Mouse (Mus musculus): ENCODE data around the gene Gzmb. TPM values are rescaled to one million over a fixed set of nuclear protein-coding genes. Genes with fewer than 3 reads are reported as not detected.
"Not testable (repeated sequence)": the region's sequence is repeated elsewhere in the genome, so short reads cannot be mapped to it uniquely, and the experiment has no call there.

The Gzmb gene
- not detected in 2 replicates for polyA plus RNA-seq (2016; fragmentation: Nextera tagmentation; extraction: Ambion mirVana)

GRCm38 (mm10) chr14:56262153-56262552 lies at the start of gene Gzmb:
Gene Gzmb (minus strand): TSS chr14:56262260.
- no peak for DNase-seq (ENCODE audit: low spot score)
- H3K4me1 ChIP-seq: no peaks in the 10 kb centered on the region
- no peak within 1 kb of the TSS for H3K4me3 ChIP-seq
- H3K36me3 ChIP-seq: no peaks in the 10 kb centered on the region
- H3K27me3 ChIP-seq (ENCODE audit: low read depth, poor library complexity, severe bottlenecking): no peaks in the 10 kb centered on the region
- 96% methylated on average over 5 of the region's 5 CpGs for WGBS
- H3K27ac ChIP-seq: no peak within 1 kb of the TSS
- H3K9me3 ChIP-seq (replicated peaks): no peaks in the 10 kb centered on the region

GRCm38 (mm10) chr14:56311801-56312200 lies 49.7 kb upstream of the Gzmb start:
- H3K4me1 ChIP-seq: not testable (repeated sequence)

GRCm38 (mm10) chr14:56310238-56310637 lies 48.2 kb upstream of the Gzmb start:
- Histone ChIP-seq H3K4me1 (no peaks in the 10 kb centered on the region), H3K27ac (no peak overlapping the region), H3K27me3 (ENCODE audit: low read depth, poor library complexity, severe bottlenecking) (no peaks in the 10 kb centered on the region), H3K36me3 (no peaks in the 10 kb centered on the region), H3K4me3 (no peak overlapping the region), H3K9me3 (replicated peaks) (no peaks in the 10 kb centered on the region)
- DNase-seq (ENCODE audit: low spot score): no peak
- 87% methylated on average over 9 of the region's 9 CpGs for WGBS

More at GRCm38 (mm10) chr14:56311801-56312200, 49.7 kb upstream of the Gzmb start:
- not testable (repeated sequence) for H3K36me3 ChIP-seq; H3K9me3 ChIP-seq (replicated peaks); H3K27me3 ChIP-seq (ENCODE audit: low read depth, poor library complexity, severe bottlenecking); H3K4me3 ChIP-seq; H3K27ac ChIP-seq; DNase-seq (ENCODE audit: low spot score)

GRCm38 (mm10) chr14:56304149-56304548 lies 42.1 kb upstream of the Gzmb start:
- peak; percentile 29 for DNase-seq (ENCODE audit: low spot score)
- 2% methylated on average over 4 of the region's 4 CpGs for WGBS

GRCm38 (mm10) chr14:56303506-56304025 lies 41.5 kb upstream of the Gzmb start:
- no peaks in the 10 kb centered on the region for H3K36me3 ChIP-seq
- 63% methylated on average over 10 of the region's 10 CpGs for WGBS
- H3K27me3 ChIP-seq (ENCODE audit: low read depth, poor library complexity, severe bottlenecking): no peaks in the 10 kb centered on the region
- no peak overlapping the region for H3K4me3 ChIP-seq
- DNase-seq (ENCODE audit: low spot score): peak; percentile 30
- H3K9me3 ChIP-seq (replicated peaks): no peaks in the 10 kb centered on the region
- peaks cover 6% of the 10 kb centered on the region for H3K4me1 ChIP-seq
- 0 out of 2 replicates have a peak overlapping the region, but pooled peaks have one; percentile 1 for H3K27ac ChIP-seq

More at GRCm38 (mm10) chr14:56304149-56304548, 42.1 kb upstream of the Gzmb start:
- Histone ChIP-seq H3K27ac (no peak overlapping the region), H3K9me3 (replicated peaks) (no peaks in the 10 kb centered on the region), H3K4me1 (peaks cover 6% of the 10 kb centered on the region), H3K4me3 (no peak overlapping the region), H3K36me3 (no peaks in the 10 kb centered on the region), H3K27me3 (ENCODE audit: low read depth, poor library complexity, severe bottlenecking) (no peaks in the 10 kb centered on the region)

GRCm38 (mm10) chr14:56302091-56302490 lies 40.0 kb upstream of the Gzmb start:
- WGBS: 96% methylated on average over 3 of the region's 3 CpGs
- DNase-seq (ENCODE audit: low spot score): no peak

GRCm38 (mm10) chr14:56296786-56297185 lies 34.7 kb upstream of the Gzmb start:
- Histone ChIP-seq H3K4me3 (no peak overlapping the region), H3K4me1 (no peaks in the 10 kb centered on the region), H3K27ac (no peak overlapping the region), H3K27me3 (ENCODE audit: low read depth, poor library complexity, severe bottlenecking) (no peaks in the 10 kb centered on the region), H3K36me3 (no peaks in the 10 kb centered on the region), H3K9me3 (replicated peaks) (no peaks in the 10 kb centered on the region)
- WGBS: 75% methylated on average over 5 of the region's 5 CpGs
- DNase-seq (ENCODE audit: low spot score): no peak

More at GRCm38 (mm10) chr14:56302091-56302490, 40.0 kb upstream of the Gzmb start:
- Histone ChIP-seq H3K36me3 (no peaks in the 10 kb centered on the region), H3K27me3 (ENCODE audit: low read depth, poor library complexity, severe bottlenecking) (no peaks in the 10 kb centered on the region), H3K4me3 (no peak overlapping the region), H3K27ac (no peak overlapping the region), H3K9me3 (replicated peaks) (no peaks in the 10 kb centered on the region), H3K4me1 (peaks cover 6% of the 10 kb centered on the region)

GRCm38 (mm10) chr14:56296106-56296505 lies 34.0 kb upstream of the Gzmb start:
- Histone ChIP-seq H3K27ac (no peak overlapping the region), H3K4me3 (no peak overlapping the region), H3K27me3 (ENCODE audit: low read depth, poor library complexity, severe bottlenecking) (no peaks in the 10 kb centered on the region), H3K9me3 (replicated peaks) (no peaks in the 10 kb centered on the region), H3K4me1 (no peaks in the 10 kb centered on the region), H3K36me3 (no peaks in the 10 kb centered on the region)
- 86% methylated on average over 4 of the region's 4 CpGs for WGBS
- DNase-seq (ENCODE audit: low spot score): no peak

- no peak overlapping the region for H3K27ac ChIP-seq
- no peaks in the 10 kb centered on the region for H3K36me3 ChIP-seq
- H3K4me3 ChIP-seq: no peak overlapping the region
- no peaks in the 10 kb centered on the region for H3K9me3 ChIP-seq (replicated peaks)
- H3K27me3 ChIP-seq (ENCODE audit: low read depth, poor library complexity, severe bottlenecking): no peaks in the 10 kb centered on the region
- no peaks in the 10 kb centered on the region for H3K4me1 ChIP-seq
- no peak for DNase-seq (ENCODE audit: low spot score)
Observed at GRCm38 (mm10) chr14:56293146-56293545, 31.1 kb upstream of the Gzmb start.

GRCm38 (mm10) chr14:56288651-56289050 lies 26.6 kb upstream of the Gzmb start:
- WGBS: 71% methylated on average over 5 of the region's 5 CpGs
- no peaks in the 10 kb centered on the region for H3K27me3 ChIP-seq (ENCODE audit: low read depth, poor library complexity, severe bottlenecking)
- no peaks in the 10 kb centered on the region for H3K36me3 ChIP-seq
- no peak for DNase-seq (ENCODE audit: low spot score)
- H3K4me3 ChIP-seq: no peak overlapping the region
- no peaks in the 10 kb centered on the region for H3K4me1 ChIP-seq
- no peaks in the 10 kb centered on the region for H3K9me3 ChIP-seq (replicated peaks)
- H3K27ac ChIP-seq: no peak overlapping the region

- Histone ChIP-seq H3K36me3 (no peaks in the 10 kb centered on the region), H3K9me3 (replicated peaks) (no peaks in the 10 kb centered on the region), H3K27ac (no peak overlapping the region), H3K4me1 (no peaks in the 10 kb centered on the region), H3K27me3 (ENCODE audit: low read depth, poor library complexity, severe bottlenecking) (no peaks in the 10 kb centered on the region), H3K4me3 (no peak overlapping the region)
- no peak for DNase-seq (ENCODE audit: low spot score)
- 77% methylated on average over 5 of the region's 5 CpGs for WGBS
Observed at GRCm38 (mm10) chr14:56287806-56288205, 25.7 kb upstream of the Gzmb start.

GRCm38 (mm10) chr14:56284356-56285325 lies 22.6 kb upstream of the Gzmb start:
- no peaks in the 10 kb centered on the region for H3K4me1 ChIP-seq
- H3K27ac ChIP-seq: no peak overlapping the region
- H3K4me3 ChIP-seq: no peak overlapping the region
- H3K9me3 ChIP-seq (replicated peaks): no peaks in the 10 kb centered on the region
- no peaks in the 10 kb centered on the region for H3K36me3 ChIP-seq
- WGBS: 88% methylated on average over 6 of the region's 6 CpGs
- H3K27me3 ChIP-seq (ENCODE audit: low read depth, poor library complexity, severe bottlenecking): no peaks in the 10 kb centered on the region
- DNase-seq (ENCODE audit: low spot score): no peak

GRCm38 (mm10) chr14:56283816-56284215 lies 21.8 kb upstream of the Gzmb start:
- no peak overlapping the region for H3K27ac ChIP-seq
- no peaks in the 10 kb centered on the region for H3K27me3 ChIP-seq (ENCODE audit: low read depth, poor library complexity, severe bottlenecking)
- 86% methylated on average over 1 of the region's 1 CpGs for WGBS
- no peak for DNase-seq (ENCODE audit: low spot score)
- H3K4me3 ChIP-seq: no peak overlapping the region
- H3K36me3 ChIP-seq: no peaks in the 10 kb centered on the region
- no peaks in the 10 kb centered on the region for H3K9me3 ChIP-seq (replicated peaks)
- H3K4me1 ChIP-seq: no peaks in the 10 kb centered on the region

Measured in limb, embryonic 10.5 days (tissue).